Mouse (Mus musculus) midbrain, postnatal 0 days (tissue): ENCODE measurements at regions not wholly inside any gene's neighbourhood (a gene's known extent, or its start where the extent isn't known, plus 50 kb on each side); places are given as distances from the start of the nearest gene placed in this dataset.

Experiments
- ATAC-seq: fragments of 200-750 bp; cut with Nextera tagmentation; 2 replicates; pipeline ENCODE4 v1.8.0; 2017; ENCODE audit warnings: moderate number of reproducible peaks, mild to moderate bottlenecking, moderate TSS enrichment, moderate library complexity; ENCODE audit not compliant: low FRiP score
- DNase-seq: peaks from one replicate; pipeline ENCODE4 v3.0.0-alpha.2; 2015; ENCODE audit warnings: low spot score
- H3K27ac ChIP-seq: fragments of 300-500 bp; sonication (generic); 2 replicates; pipeline ENCODE4 v1.5.1; 2014; ENCODE audit warnings: low read depth, mild to moderate bottlenecking, low read length, mixed read lengths
- H3K27me3 ChIP-seq: fragments of 300-500 bp; sonication (generic); 2 replicates; pipeline ENCODE4 v1.6.1; 2014; ENCODE audit warnings: low read length, control low read depth, mixed read lengths; ENCODE audit not compliant: insufficient read depth
- H3K36me3 ChIP-seq: fragments of 300-500 bp; sonication (generic); 2 replicates; pipeline ENCODE4 v1.6.1; 2014; ENCODE audit warnings: low read length, control low read depth, mixed read lengths; ENCODE audit not compliant: insufficient read depth
- H3K4me1 ChIP-seq: fragments of 300-500 bp; sonication (generic); 2 replicates; pipeline ENCODE4 v1.6.1; 2014; ENCODE audit warnings: mild to moderate bottlenecking, control low read depth, antibody characterized with exemption, low read length, mixed read lengths; ENCODE audit not compliant: insufficient read depth
- H3K4me2 ChIP-seq: fragments of 300-500 bp; sonication (generic); 2 replicates; pipeline ENCODE4 v1.6.1; 2014; ENCODE audit warnings: low read depth, mild to moderate bottlenecking, low read length, mixed read lengths; ENCODE audit not compliant: poor library complexity, severe bottlenecking
- H3K4me3 ChIP-seq: fragments of 300-500 bp; sonication (generic); 2 replicates; pipeline ENCODE4 v1.5.1; 2014; ENCODE audit warnings: low read depth, mild to moderate bottlenecking, low read length, moderate library complexity
- H3K9ac ChIP-seq: fragments of 300-500 bp; sonication (generic); replicated peaks from 2 replicates; pipeline ENCODE4 v1.6.1; 2014; ENCODE audit warnings: mild to moderate bottlenecking, low read length, moderate library complexity, mixed read lengths; ENCODE audit not compliant: poor library complexity, severe bottlenecking
- H3K9me3 ChIP-seq: fragments of 300-500 bp; sonication (generic); 2 replicates; pipeline ENCODE4 v1.6.1; 2016; ENCODE audit warnings: low read length, control low read depth
- CTCF ChIP-seq: IDR thresholded peaks from 2 replicates; pipeline ENCODE4 v1.5.1; 2016; ENCODE audit warnings: antibody characterized with exemption, mild to moderate bottlenecking
- WGBS: fragments of 180-500 bp; shearing (Covaris S2); extraction: QIAGEN DNeasy Blood & Tissue Kit; methylation state at CpG from one replicate; pipeline ENCODE4 v1.1.7; 2014; 5-methylcytosine and 5-hydroxymethylcytosine counted together

DNA sequence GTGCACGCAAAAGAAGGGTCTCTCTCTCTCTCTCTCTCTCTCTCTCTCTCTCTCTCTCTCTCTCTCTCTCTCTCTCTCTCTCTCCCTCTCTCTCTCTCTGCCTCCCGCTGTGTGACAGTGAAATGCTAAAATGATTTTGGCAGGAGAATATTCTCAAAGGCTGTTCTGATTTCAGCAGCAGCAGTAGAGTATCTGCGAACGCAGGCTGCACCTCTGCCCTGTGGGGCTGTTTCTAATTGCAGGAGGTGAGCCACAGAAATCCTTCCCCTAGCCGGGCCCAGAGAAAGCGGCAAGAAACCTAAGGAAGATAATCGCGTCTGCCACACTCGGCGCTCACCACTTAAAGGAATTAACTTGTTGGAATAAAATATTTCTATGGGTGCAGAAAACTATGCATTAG is 210.6 kb upstream of the H2al1a start:
- Histone ChIP-seq H3K4me3 (no peak overlapping the region), H3K9me3 (no peaks in the 10 kb centered on the region), H3K27me3 (no peaks in the 10 kb centered on the region), H3K9ac (no peak overlapping the region), H3K36me3 (no peaks in the 10 kb centered on the region), H3K4me2 (peak overlapping the region; percentile 28; the same call in 1 of the 2 replicates), H3K4me1 (no peaks in the 10 kb centered on the region), H3K27ac (no peak overlapping the region)
- DNase-seq (no peak), ATAC-seq (no peak)
- TF ChIP-seq CTCF = no peak
- WGBS = 35% methylated on average over 10 of the region's 10 CpGs

DNA sequence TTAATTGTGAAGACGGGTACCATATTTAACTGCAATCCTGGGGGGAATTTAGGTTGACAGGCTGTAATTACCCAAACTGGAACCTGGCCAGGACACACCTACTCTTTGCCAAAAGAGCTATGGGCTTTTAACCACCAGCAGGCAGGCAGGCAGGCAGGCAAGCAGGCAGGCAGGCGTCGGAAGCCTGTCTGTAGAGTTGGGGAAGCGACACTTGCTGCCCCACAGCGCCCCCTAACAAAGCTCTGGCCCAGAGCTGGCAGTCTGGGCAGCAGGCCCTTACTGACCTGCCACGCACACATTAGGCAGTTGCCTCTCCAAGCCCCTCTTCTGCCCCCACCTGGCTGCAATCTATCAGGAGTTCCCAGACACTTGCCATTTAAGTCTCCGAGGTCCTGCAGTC is 208.6 kb upstream of the H2al1a start:
- no peak overlapping the region for H3K9ac ChIP-seq
- no peaks in the 10 kb centered on the region for H3K27me3 ChIP-seq
- DNase-seq (peak; percentile 66), ATAC-seq (no peak)
- 31% methylated on average over 5 of the region's 7 CpGs for WGBS
- no peaks in the 10 kb centered on the region for H3K36me3 ChIP-seq
- H3K27ac ChIP-seq = no peak overlapping the region
- H3K9me3 ChIP-seq = no peaks in the 10 kb centered on the region
- TF ChIP-seq CTCF = peak; percentile 54
- H3K4me2 ChIP-seq = no peak overlapping the region
- no peak overlapping the region for H3K4me3 ChIP-seq
- no peaks in the 10 kb centered on the region for H3K4me1 ChIP-seq

DNA sequence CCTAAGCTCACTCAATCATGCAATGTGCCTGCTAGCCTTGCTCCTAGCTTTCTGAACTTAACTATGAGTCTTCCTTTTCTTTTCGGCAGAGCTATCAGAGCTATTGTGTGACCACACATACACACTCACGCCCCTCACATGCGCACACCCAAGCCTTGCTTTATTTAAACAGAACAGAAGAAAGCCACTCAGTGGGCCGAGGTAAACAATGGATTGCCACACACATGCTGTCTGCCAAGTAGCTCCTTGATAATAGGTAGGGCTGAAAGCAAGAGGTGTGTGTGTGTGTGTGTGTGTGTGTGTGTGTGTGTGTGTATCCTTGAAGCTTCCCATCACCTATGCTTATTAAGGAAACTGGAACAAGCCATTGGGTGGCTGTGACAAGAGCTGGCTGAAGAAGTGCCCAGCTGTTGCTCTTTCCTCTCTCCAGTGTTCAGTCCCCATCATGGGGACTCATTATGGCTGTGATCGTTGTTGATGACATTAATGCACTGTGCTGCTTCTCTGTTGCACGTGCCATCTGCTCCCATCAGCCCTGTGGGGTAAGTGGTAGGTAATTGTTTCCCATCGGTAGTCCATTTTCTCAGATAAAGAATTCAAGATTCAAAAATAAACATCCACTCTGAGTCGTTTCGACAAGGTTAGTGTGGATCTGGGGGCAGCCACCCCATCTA is 201.3 kb upstream of the H2al1a start:
- no peak for ATAC-seq
- no peak overlapping the region for H3K4me3 ChIP-seq
- H3K27ac ChIP-seq = no peak overlapping the region
- no peak overlapping the region for H3K9ac ChIP-seq
- H3K4me2 ChIP-seq = no peak overlapping the region
- H3K36me3 ChIP-seq = no peaks in the 10 kb centered on the region
- no peak for DNase-seq
- no peak for TF ChIP-seq CTCF
- H3K4me1 ChIP-seq = 0 out of 2 replicates have a peak, but pooled peaks cover 4% of the 10 kb centered on the region
- H3K9me3 ChIP-seq = no peaks in the 10 kb centered on the region
- H3K27me3 ChIP-seq = no peaks in the 10 kb centered on the region
- 69% methylated on average over 9 of the region's 9 CpGs for WGBS

DNA sequence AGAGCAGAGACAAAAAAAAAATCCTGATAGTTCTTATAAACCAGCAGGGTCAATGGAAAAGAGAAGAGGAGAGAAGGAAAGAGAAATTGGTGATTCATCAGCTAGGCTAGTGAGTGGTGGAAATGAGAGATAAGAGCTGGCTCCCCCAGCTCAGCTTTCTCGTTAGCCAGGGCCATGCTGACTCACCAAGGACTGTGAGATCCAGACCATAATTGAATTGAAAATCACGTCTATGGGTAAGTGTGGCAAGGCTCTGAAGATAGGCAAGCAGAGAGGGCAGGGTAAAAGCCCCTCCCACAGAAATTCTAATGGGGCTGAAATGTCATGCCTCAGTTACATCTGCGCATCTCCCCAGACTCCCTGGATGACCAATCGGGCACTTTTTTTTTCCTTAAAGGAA is 200.7 kb upstream of the H2al1a start:
- Histone ChIP-seq H3K9ac (no peak overlapping the region), H3K4me2 (no peak overlapping the region), H3K4me3 (no peak overlapping the region), H3K36me3 (no peaks in the 10 kb centered on the region), H3K9me3 (no peaks in the 10 kb centered on the region), H3K4me1 (0 out of 2 replicates have a peak, but pooled peaks cover 4% of the 10 kb centered on the region), H3K27me3 (no peaks in the 10 kb centered on the region), H3K27ac (no peak overlapping the region)
- DNase-seq = no peak
- WGBS = 58% methylated on average over 4 of the region's 4 CpGs
- TF ChIP-seq CTCF = no peak
- ATAC-seq = no peak

DNA sequence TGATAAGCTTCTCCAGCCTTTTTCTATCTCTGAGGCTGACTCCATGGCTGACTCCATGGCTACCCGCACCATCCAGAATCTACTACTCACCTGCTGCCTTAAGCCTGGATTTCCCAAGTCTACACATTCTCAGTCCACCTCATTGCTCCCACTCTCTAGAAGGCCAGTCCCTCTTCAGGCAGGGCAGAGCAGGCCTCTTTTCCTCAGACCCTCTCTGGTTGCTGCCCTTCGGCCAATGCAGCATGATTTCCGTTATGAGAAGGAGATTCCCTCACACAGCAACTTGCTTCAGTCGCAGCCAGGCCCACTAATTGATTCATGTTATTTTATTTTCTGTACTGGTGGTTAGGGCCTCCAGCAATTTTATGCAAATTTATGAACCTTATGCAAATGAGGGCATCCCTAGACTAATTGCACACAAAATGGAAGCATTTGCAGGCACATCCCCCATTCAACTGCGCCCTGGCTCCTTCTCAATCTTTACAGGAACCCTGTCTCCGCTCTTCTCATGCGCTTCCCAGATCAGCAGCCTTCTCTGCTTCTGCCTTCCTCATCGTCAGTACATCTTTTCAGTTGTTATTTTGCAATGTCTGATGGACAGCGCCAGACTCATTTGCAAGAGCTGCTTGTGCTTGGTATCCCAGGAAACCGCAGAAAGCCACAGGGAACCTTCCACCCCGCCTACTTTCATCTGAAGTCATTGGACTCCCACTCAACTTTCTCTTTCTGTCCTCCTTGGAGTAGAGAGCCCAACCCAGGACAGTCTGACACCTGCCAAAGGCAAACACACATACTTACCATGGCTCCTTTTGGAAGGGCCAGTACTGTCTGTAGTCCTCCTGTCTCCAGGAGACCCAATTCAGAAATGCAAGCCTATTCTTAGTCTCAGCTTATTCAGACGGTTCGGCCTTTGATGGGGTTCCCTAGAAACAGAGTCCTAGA is 199.6 kb upstream of the H2al1a start:
- WGBS = 46% methylated on average over 13 of the region's 13 CpGs
- no peak overlapping the region for H3K27ac ChIP-seq

DNA sequence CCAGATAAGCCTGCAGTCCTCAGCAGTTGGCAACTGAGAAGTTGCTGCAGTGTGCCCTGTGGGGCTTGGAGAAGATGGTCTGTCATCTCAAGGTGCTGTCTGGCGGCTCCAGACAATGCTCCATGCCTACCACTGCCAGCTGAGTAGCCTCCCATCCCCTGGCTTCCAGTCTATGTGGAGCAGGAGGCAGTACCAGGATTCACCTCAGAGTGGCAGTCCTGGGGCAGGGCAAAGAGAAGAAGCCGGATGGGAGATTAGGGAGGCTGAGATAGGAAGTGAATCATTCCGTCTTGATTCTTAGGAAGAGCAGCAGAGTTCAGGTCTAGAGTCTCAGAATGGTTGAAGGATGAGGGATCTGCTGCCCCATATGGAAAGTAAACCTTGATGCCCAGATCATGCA is 198.1 kb upstream of the H2al1a start:
- Histone ChIP-seq H3K9ac (no peak overlapping the region), H3K27ac (no peak overlapping the region), H3K4me2 (no peak overlapping the region), H3K9me3 (no peaks in the 10 kb centered on the region), H3K4me1 (0 out of 2 replicates have a peak, but pooled peaks cover 4% of the 10 kb centered on the region), H3K27me3 (no peaks in the 10 kb centered on the region), H3K36me3 (no peaks in the 10 kb centered on the region), H3K4me3 (no peak overlapping the region)
- ATAC-seq (no peak), DNase-seq (no peak)
- peak; percentile 55 for TF ChIP-seq CTCF
- WGBS = 68% methylated on average over 3 of the region's 3 CpGs

More for the DNA sequence above, 199.6 kb upstream of the H2al1a start:
- H3K27me3 ChIP-seq = no peaks in the 10 kb centered on the region
- no peak; the same call in 1 of the 2 replicates for ATAC-seq
- 0 out of 2 replicates have a peak, but pooled peaks cover 4% of the 10 kb centered on the region for H3K4me1 ChIP-seq
- H3K9me3 ChIP-seq = no peaks in the 10 kb centered on the region
- no peak for TF ChIP-seq CTCF
- DNase-seq = peak; percentile 48
- H3K9ac ChIP-seq = no peak overlapping the region
- no peak overlapping the region for H3K4me2 ChIP-seq
- H3K4me3 ChIP-seq = no peak overlapping the region
- no peaks in the 10 kb centered on the region for H3K36me3 ChIP-seq
